Mouse (Mus musculus): ENCODE results near the gene Hnrnpul2.

DNA sequence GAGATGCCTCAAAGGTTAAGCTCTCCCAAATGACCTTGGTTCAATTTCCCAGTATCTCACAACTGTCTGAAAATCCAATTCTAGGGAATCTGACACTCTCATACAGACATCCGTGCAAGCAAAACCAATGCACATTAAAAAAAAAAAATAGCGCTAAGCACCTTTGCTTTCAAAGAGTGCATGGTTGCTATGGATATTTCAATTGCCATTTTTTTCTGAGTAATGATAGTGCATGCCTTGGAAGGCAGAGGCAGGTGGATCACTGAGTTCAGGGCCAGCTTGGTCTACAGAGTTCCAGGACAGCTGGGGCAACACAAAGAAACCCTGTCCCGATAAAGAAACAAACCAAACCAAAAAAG lies 61.2 kb downstream of the Hnrnpul2 start:
- no peak for TF ChIP-seq CTCF (IDR thresholded peaks at IDR 0.05; ENCODE audit: insufficient read depth, low read length)
- no peak for TF ChIP-seq POLR2A (IDR thresholded peaks at IDR 0.05; ENCODE audit: borderline replicate concordance, extremely low read depth, low read depth, low read length)
